Mouse (Mus musculus) cortical plate, adult 2 months (tissue): ENCODE measurements around the gene Endod1.

Experiments
- CTCF ChIP-seq: fragments of 200-500 bp; IDR thresholded peaks from 2 replicates; pipeline ENCODE4 v1.5.1; 2011; ENCODE audit warnings: mild to moderate bottlenecking, control low read depth, low read length; ENCODE audit not compliant: insufficient read depth; ENCODE audit errors: extremely low read depth
- POLR2A ChIP-seq: fragments of 200-500 bp; IDR thresholded peaks from 2 replicates; pipeline ENCODE4 v1.6.1; 2011; ENCODE audit warnings: mild to moderate bottlenecking, low read length, control low read depth; ENCODE audit not compliant: insufficient read depth; ENCODE audit errors: extremely low read depth

- TF ChIP-seq CTCF (no peak), POLR2A (no peak)
These were observed 26.7 kb upstream of the Endod1 start for GRCm38 (mm10) chr9:14408044-14408443.
